Comparison of ENCODE assay signal across 18 mouse cellular contexts in genomic region chr8:31628146-31628545, GRCm38 (mm10).
DNase-seq lines count a peak whose midpoint lies in the region; ATAC-seq lines count a peak whose summit lies in the region.
"Had no signal": no experiment of that assay in that cellular context is flagged by ENCODE, and none has a peak within 500 bp of the region (broad histone marks: within the 10 kb centered on the region; RNA-seq: fewer than 3 reads in every experiment).

No protein-coding gene starts in this region.

- H3K4me2 ChIP-seq in embryonic facial prominence, embryonic 11.5 days (ENCODE audit: low read depth, low read length), result no peak overlapping the region
- no peak overlapping the region for H3K4me2 ChIP-seq in midbrain, embryonic 12.5 days (replicated peaks)
- H3K4me2 ChIP-seq in midbrain, embryonic 16.5 days (ENCODE audit: low read length), result no peak overlapping the region
- H3K4me2 ChIP-seq in hindbrain, embryonic 12.5 days (replicated peaks), result no peak overlapping the region
- H3K4me2 ChIP-seq: embryonic facial prominence, embryonic 12.5 days; limb, embryonic 12.5 days; liver, embryonic 15.5 days had no signal

- H3K36me3 ChIP-seq in embryonic facial prominence, embryonic 11.5 days (replicated peaks; ENCODE audit: control insufficient read depth, insufficient read depth, low read depth, low read length), result no peaks in the 10 kb centered on the region
- no peaks in the 10 kb centered on the region for H3K36me3 ChIP-seq in embryonic facial prominence, embryonic 10.5 days (replicated peaks)
- no peaks in the 10 kb centered on the region for H3K36me3 ChIP-seq in midbrain, embryonic 12.5 days
- no peaks in the 10 kb centered on the region for H3K36me3 ChIP-seq in midbrain, embryonic 16.5 days (ENCODE audit: control insufficient read depth, insufficient read depth, low read length)
- no peaks in the 10 kb centered on the region for H3K36me3 ChIP-seq in hindbrain, embryonic 12.5 days
- H3K36me3 ChIP-seq: embryonic facial prominence, embryonic 12.5 days; limb, embryonic 12.5 days; liver, embryonic 15.5 days had no signal

- no peak overlapping the region for H3K4me3 ChIP-seq in embryonic facial prominence, embryonic 11.5 days (ENCODE audit: low read depth, low read length)
- no peak overlapping the region for H3K4me3 ChIP-seq in embryonic facial prominence, embryonic 10.5 days
- H3K4me3 ChIP-seq in midbrain, embryonic 12.5 days, result no peak overlapping the region
- H3K4me3 ChIP-seq in midbrain, embryonic 16.5 days (ENCODE audit: low read depth, low read length), result no peak overlapping the region
- no peak overlapping the region for H3K4me3 ChIP-seq in hindbrain, embryonic 12.5 days
- H3K4me3 ChIP-seq: embryonic facial prominence, embryonic 12.5 days; gastrocnemius, adult 2 months; heart, adult 2 months; limb, embryonic 12.5 days; liver, embryonic 15.5 days had no signal

- no peak overlapping the region for H3K27ac ChIP-seq in embryonic facial prominence, embryonic 11.5 days (replicated peaks; ENCODE audit: low read depth, low read length)
- H3K27ac ChIP-seq in embryonic facial prominence, embryonic 10.5 days (replicated peaks), result no peak overlapping the region
- H3K27ac ChIP-seq in midbrain, embryonic 12.5 days (replicated peaks), result 0 out of 2 replicates have a peak overlapping the region, but pooled peaks have one; percentile 22
- no peak overlapping the region for H3K27ac ChIP-seq in midbrain, embryonic 16.5 days (ENCODE audit: low read length)
- H3K27ac ChIP-seq in hindbrain, embryonic 12.5 days, result peak overlapping the region; percentile 35; the same call in 1 of the 2 replicates
- H3K27ac ChIP-seq: embryonic facial prominence, embryonic 12.5 days; gastrocnemius, adult 2 months; heart, adult 2 months; limb, embryonic 12.5 days; liver, embryonic 15.5 days had no signal

- ATAC-seq in embryonic facial prominence, embryonic 11.5 days (replicated peaks; ENCODE audit: insufficient number of reproducible peaks, low FRiP score, low TSS enrichment, low read depth), result no peak
- no peak for ATAC-seq in midbrain, embryonic 12.5 days (ENCODE audit: low FRiP score, low read depth)
- ATAC-seq in midbrain, embryonic 16.5 days, result no peak
- no peak for ATAC-seq in hindbrain, embryonic 12.5 days (ENCODE audit: low FRiP score)

- no peaks in the 10 kb centered on the region for H3K4me1 ChIP-seq in embryonic facial prominence, embryonic 11.5 days (ENCODE audit: control insufficient read depth, insufficient read depth, low read length)
- no peaks in the 10 kb centered on the region for H3K4me1 ChIP-seq in embryonic facial prominence, embryonic 10.5 days
- H3K4me1 ChIP-seq in midbrain, embryonic 12.5 days, result no peaks in the 10 kb centered on the region
- no peaks in the 10 kb centered on the region for H3K4me1 ChIP-seq in midbrain, embryonic 16.5 days (ENCODE audit: control insufficient read depth, insufficient read depth, low read length)
- H3K4me1 ChIP-seq in hindbrain, embryonic 12.5 days, result 0 out of 2 replicates have a peak, but pooled peaks cover 3% of the 10 kb centered on the region
- H3K4me1 ChIP-seq: embryonic facial prominence, embryonic 12.5 days; limb, embryonic 12.5 days; liver, embryonic 15.5 days had no signal

- H3K9me3 ChIP-seq in embryonic facial prominence, embryonic 11.5 days (replicated peaks; ENCODE audit: control insufficient read depth, low read length), result no peaks in the 10 kb centered on the region
- H3K9me3 ChIP-seq in embryonic facial prominence, embryonic 10.5 days, result no peaks in the 10 kb centered on the region
- H3K9me3 ChIP-seq in midbrain, embryonic 12.5 days, result no peaks in the 10 kb centered on the region
- H3K9me3 ChIP-seq in midbrain, embryonic 16.5 days (replicated peaks; ENCODE audit: control insufficient read depth, low read length, poor library complexity, severe bottlenecking), result no peaks in the 10 kb centered on the region
- no peaks in the 10 kb centered on the region for H3K9me3 ChIP-seq in hindbrain, embryonic 12.5 days (replicated peaks)
- H3K9me3 ChIP-seq: embryonic facial prominence, embryonic 12.5 days; limb, embryonic 12.5 days; liver, embryonic 15.5 days had no signal

- no peak overlapping the region for H3K9ac ChIP-seq in embryonic facial prominence, embryonic 11.5 days (replicated peaks; ENCODE audit: low read length)
- H3K9ac ChIP-seq in midbrain, embryonic 12.5 days (replicated peaks), result no peak overlapping the region
- no peak overlapping the region for H3K9ac ChIP-seq in midbrain, embryonic 16.5 days (ENCODE audit: low read depth, low read length)
- no peak overlapping the region for H3K9ac ChIP-seq in hindbrain, embryonic 12.5 days
- H3K9ac ChIP-seq: embryonic facial prominence, embryonic 12.5 days; limb, embryonic 12.5 days; liver, embryonic 15.5 days had no signal

- DNase-seq in embryonic facial prominence, embryonic 11.5 days (ENCODE audit: low spot score), result peak; percentile 13
- no peak for DNase-seq in embryonic facial prominence, embryonic 10.5 days (ENCODE audit: low spot score)
- peak; percentile 89 for DNase-seq in NIH3T3 (ENCODE audit: low read depth)
- DNase-seq in cerebellum, adult 8-10 months, result no peak
- DNase-seq in T-cell, adult 2 months (ENCODE audit: low spot score), result no peak
- DNase-seq: adrenal gland, adult 8-10 months; cerebellum, adult 9-11 months; gastrocnemius, adult 2 months; heart, adult 2 months; heart, postnatal 10 days; lung, postnatal 4 days; thymus, adult 2 months had no signal

- H3K27me3 ChIP-seq in embryonic facial prominence, embryonic 11.5 days (ENCODE audit: control insufficient read depth, insufficient read depth, low read length), result no peaks in the 10 kb centered on the region
- no peaks in the 10 kb centered on the region for H3K27me3 ChIP-seq in embryonic facial prominence, embryonic 10.5 days (replicated peaks; ENCODE audit: low read depth, poor library complexity, severe bottlenecking)
- H3K27me3 ChIP-seq in midbrain, embryonic 12.5 days, result no peaks in the 10 kb centered on the region
- H3K27me3 ChIP-seq in midbrain, embryonic 16.5 days (ENCODE audit: control insufficient read depth, insufficient read depth, low read depth, low read length), result no peaks in the 10 kb centered on the region
- no peaks in the 10 kb centered on the region for H3K27me3 ChIP-seq in hindbrain, embryonic 12.5 days
- H3K27me3 ChIP-seq: embryonic facial prominence, embryonic 12.5 days; limb, embryonic 12.5 days; liver, embryonic 15.5 days had no signal

- 95% methylated on average over 2 of the region's 2 CpGs for WGBS in embryonic facial prominence, embryonic 11.5 days
- 87% methylated on average over 2 of the region's 2 CpGs for whole genome bisulfite sequencing in embryonic facial prominence, embryonic 10.5 days
- 90% methylated on average over 2 of the region's 2 CpGs for whole genome bisulfite sequencing in midbrain, embryonic 12.5 days
- WGBS in midbrain, embryonic 16.5 days, result 87% methylated on average over 2 of the region's 2 CpGs
- 88% methylated on average over 2 of the region's 2 CpGs for WGBS in hindbrain, embryonic 12.5 days

Comparison
In these comparisons a context has a peak if more than half of its experiments do, and no peak if none do; other contexts are left out.
1. DNase-seq: peak in embryonic facial prominence, embryonic 11.5 days (single experiment) and NIH3T3 (single experiment); none in embryonic facial prominence, embryonic 10.5 days (single experiment), cerebellum, adult 8-10 months (single experiment) and T-cell, adult 2 months (single experiment).
2. H3K27ac ChIP-seq: peak in midbrain, embryonic 12.5 days (single experiment) and hindbrain, embryonic 12.5 days (single experiment); none in embryonic facial prominence, embryonic 11.5 days (single experiment), embryonic facial prominence, embryonic 10.5 days (single experiment) and midbrain, embryonic 16.5 days (single experiment).